Mouse (Mus musculus): ENCODE results near the gene Ulk4.

DNA sequence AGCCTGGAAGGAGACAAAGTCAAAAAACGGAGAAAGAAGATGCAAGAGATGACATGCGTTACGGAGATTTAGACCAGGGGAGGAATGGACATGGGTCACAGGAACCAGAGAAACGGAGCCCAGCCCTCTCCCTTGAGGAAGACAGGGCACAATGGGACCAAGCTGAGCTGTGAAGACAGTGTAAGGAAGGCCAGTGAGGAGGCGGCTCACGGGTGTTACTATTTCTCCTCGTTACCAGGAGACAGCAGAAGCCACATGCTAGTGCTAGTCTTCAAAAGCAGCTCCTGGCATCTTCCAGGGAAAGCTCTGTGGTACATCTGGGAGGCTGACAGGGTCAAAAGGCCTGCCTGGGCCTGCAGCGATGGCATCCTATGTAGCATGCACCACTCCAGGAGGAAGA is 89.2 kb downstream of the Ulk4 start:
- TF ChIP-seq MYOD1 (IDR thresholded peaks at IDR 0.05; ENCODE audit: control insufficient read depth, insufficient read length, low read depth) (no peak), CTCF (IDR thresholded peaks at IDR 0.05; ENCODE audit: control insufficient read depth, insufficient read depth, insufficient read length) (no peak), MYOG (IDR thresholded peaks at IDR 0.05; ENCODE audit: control insufficient read depth, extremely low read depth, insufficient read length) (no peak), CEBPB (IDR thresholded peaks at IDR 0.05; ENCODE audit: low read depth) (no peak)

Data from C2C12 (cell line).